Mouse (Mus musculus) bone marrow macrophage, adult 2 months (primary cell): Measurements from ENCODE around the gene Osbpl7.

Experiments
- CTCF ChIP-seq: IDR thresholded peaks from 2 replicates; pipeline ENCODE4 v1.5.1; 2012; ENCODE audit warnings: low read depth, mild to moderate bottlenecking, low read length, moderate library complexity
- POLR2A ChIP-seq: IDR thresholded peaks from 2 replicates; pipeline ENCODE4 v1.6.1; 2012; ENCODE audit warnings: mild to moderate bottlenecking, low read depth, low read length, borderline replicate concordance

DNA sequence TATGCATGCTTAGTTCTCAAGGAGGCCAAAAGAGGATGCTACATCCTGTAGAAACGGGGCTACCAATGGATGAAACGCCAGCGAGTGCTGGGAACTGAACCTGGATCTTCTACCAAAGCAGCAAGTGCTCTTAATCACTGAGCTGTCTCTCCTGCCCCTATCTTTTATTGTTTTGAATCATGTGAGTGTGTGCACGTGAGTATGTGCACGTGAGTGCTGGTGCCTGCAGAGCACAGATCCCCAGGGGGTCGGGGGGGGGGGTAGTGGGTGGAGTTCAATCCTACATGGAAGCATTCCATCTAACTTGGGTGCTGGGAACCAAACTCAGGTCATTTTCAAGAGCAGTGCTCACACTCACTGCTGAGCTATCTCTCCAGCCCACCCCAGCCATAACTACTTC, 35.9 kb downstream of the Osbpl7 start:
- no peak for TF ChIP-seq CTCF
- no peak for TF ChIP-seq POLR2A
